Mouse (Mus musculus): ENCODE measurements at regions not wholly inside any gene's neighbourhood (a gene's known extent, or its start where the extent isn't known, plus 50 kb on each side); places are given as distances from the start of the nearest gene placed in this dataset.
A peak's percentile ranks its signal among the peaks of the same experiment; 100 is the strongest.

GRCm38 (mm10) chr12:112416537-112416936, 72.7 kb upstream of the A530016L24Rik start:
- no peak overlapping the region for H3K4me3 ChIP-seq (ENCODE audit: insufficient read depth, low read depth, low read length)
- H3K4me1 ChIP-seq (ENCODE audit: control insufficient read depth, insufficient read depth, insufficient read length, low read length) = peaks cover 5% of the 10 kb centered on the region

DNA sequence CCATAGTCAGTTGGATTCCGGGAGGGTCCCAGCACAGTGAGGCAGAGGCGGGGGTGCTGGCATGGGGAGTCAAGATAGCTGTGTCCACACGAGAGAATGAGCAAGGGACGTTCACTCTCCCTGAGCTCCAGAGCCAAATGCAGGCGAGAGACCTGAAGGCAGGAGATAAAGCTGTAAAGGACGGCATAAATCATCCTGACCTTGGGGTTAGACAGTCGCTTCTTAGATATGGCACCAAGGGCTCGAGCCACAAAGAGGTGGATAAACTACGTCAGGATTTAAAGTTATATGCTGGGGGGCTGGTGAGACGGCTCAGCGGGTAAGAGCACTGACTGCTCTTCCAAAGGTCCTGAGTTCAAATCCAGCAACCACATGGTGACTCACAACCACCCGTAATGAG, 70.6 kb upstream of the A530016L24Rik start:
- Histone ChIP-seq H3K4me3 (ENCODE audit: insufficient read depth, low read depth, low read length) (no peak overlapping the region), H3K4me1 (ENCODE audit: control insufficient read depth, insufficient read depth, insufficient read length, low read length) (peaks cover 2% of the 10 kb centered on the region; the same call in 1 of the 2 replicates), H3K27ac (replicated peaks; ENCODE audit: low read depth, low read length) (no peak overlapping the region)

More at GRCm38 (mm10) chr12:112416537-112416936, 72.7 kb upstream of the A530016L24Rik start:
- peak overlapping the region; percentile 58 for H3K27ac ChIP-seq (replicated peaks; ENCODE audit: low read depth, low read length)

GRCm38 (mm10) chr12:112422177-112422576, 67.1 kb upstream of the A530016L24Rik start:
- Histone ChIP-seq H3K27ac (replicated peaks; ENCODE audit: low read depth, low read length) (no peak overlapping the region), H3K4me3 (ENCODE audit: insufficient read depth, low read depth, low read length) (no peak overlapping the region), H3K4me1 (ENCODE audit: control insufficient read depth, insufficient read depth, insufficient read length, low read length) (no peaks in the 10 kb centered on the region)

DNA sequence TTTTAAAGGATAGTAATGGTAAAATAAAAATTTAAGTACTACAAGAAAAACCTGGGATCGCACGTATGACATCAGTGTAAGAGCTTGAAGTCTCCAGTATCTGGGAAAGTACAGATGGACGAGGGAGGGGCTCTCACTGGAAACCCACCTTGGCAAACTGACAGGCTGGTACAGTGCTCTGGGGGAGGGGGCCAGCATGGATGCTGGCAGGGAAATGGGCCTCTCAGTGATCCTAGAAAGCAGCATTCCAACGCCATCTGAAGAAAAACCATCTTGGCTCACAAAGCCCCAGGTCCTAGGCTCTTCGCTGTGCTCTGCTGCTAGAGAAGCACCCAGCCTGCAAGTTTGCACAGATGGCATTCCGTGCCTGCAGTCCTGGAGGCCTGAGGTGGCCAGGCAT, 65.1 kb upstream of the A530016L24Rik start:
- no peak overlapping the region for H3K4me3 ChIP-seq (ENCODE audit: insufficient read depth, low read depth, low read length)
- no peaks in the 10 kb centered on the region for H3K4me1 ChIP-seq (ENCODE audit: control insufficient read depth, insufficient read depth, insufficient read length, low read length)
- H3K27ac ChIP-seq (replicated peaks; ENCODE audit: low read depth, low read length) = no peak overlapping the region

DNA sequence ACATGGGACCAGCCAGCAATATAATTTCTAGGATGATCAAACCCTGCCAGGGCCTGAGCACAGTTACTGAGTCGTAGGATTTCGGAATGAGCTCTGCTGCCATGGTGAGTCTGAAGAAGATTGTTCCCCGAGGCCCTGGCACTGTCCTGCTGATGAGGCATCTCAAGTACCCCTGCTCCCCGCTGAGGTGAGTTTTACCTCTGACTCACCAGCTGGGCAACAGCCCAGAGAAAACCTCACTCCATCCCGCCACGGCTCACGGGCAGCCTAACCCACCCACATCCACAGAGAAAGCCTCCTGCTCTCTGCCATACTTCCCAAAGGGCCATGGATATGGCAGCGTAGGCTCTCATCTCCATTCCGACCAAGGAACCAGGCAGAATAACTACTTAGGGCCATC, 62.6 kb upstream of the A530016L24Rik start:
- H3K27ac ChIP-seq (replicated peaks; ENCODE audit: low read depth, low read length) = no peak overlapping the region
- no peaks in the 10 kb centered on the region for H3K4me1 ChIP-seq (ENCODE audit: control insufficient read depth, insufficient read depth, insufficient read length, low read length)
- H3K4me3 ChIP-seq (ENCODE audit: insufficient read depth, low read depth, low read length) = no peak overlapping the region

DNA sequence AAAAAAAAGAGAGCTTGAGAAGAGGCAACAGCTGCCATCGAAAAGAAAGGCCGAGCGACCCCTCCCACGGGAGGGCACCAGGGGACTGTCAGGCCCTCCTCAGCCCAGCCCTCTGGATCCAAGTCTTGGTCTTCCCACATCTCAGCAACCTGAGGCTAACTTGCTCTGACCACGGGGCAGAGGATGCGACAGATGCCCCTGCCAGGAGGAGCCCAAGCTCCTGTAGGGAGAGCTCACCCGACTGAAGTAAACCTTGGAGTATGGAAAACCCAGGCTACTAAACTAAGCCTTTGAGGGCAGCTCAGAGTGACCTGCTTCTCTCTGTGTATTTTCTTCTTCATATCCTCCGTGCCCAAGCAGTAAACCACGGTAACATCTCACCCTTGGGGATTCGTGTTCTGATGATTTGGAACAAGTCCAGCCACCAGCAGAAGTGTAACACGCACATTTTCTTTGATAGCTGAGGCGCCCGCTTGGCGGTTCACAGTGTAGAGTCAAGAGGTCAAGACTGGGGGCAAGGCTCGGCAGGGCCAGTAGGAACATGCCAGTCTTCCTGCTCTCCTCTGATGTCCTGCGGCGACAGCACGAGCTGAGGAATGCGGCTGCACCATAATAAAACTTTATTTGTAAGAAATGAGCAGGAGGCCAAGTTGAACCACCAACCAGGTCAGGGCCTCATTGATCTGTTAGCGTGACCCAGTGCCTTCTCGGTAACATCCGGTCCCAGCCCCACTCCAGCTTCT, 59.0 kb upstream of the A530016L24Rik start:
- H3K4me3 ChIP-seq (ENCODE audit: insufficient read depth, low read depth, low read length) = no peak overlapping the region
- no peak overlapping the region for H3K27ac ChIP-seq (replicated peaks; ENCODE audit: low read depth, low read length)
- H3K4me1 ChIP-seq (ENCODE audit: control insufficient read depth, insufficient read depth, insufficient read length, low read length) = no peaks in the 10 kb centered on the region

GRCm38 (mm10) chr12:112433315-112433714, 55.9 kb upstream of the A530016L24Rik start:
- no peak overlapping the region for H3K27ac ChIP-seq (replicated peaks; ENCODE audit: low read depth, low read length)
- no peak overlapping the region for H3K4me3 ChIP-seq (ENCODE audit: insufficient read depth, low read depth, low read length)
- H3K4me1 ChIP-seq (ENCODE audit: control insufficient read depth, insufficient read depth, insufficient read length, low read length) = no peaks in the 10 kb centered on the region

- H3K4me1 ChIP-seq (ENCODE audit: control insufficient read depth, insufficient read depth, insufficient read length, low read length) = no peaks in the 10 kb centered on the region
- H3K4me3 ChIP-seq (ENCODE audit: insufficient read depth, low read depth, low read length) = no peak overlapping the region
- no peak overlapping the region for H3K27ac ChIP-seq (replicated peaks; ENCODE audit: low read depth, low read length)
Observed at GRCm38 (mm10) chr12:112434673-112435294, 54.5 kb upstream of the A530016L24Rik start.

DNA sequence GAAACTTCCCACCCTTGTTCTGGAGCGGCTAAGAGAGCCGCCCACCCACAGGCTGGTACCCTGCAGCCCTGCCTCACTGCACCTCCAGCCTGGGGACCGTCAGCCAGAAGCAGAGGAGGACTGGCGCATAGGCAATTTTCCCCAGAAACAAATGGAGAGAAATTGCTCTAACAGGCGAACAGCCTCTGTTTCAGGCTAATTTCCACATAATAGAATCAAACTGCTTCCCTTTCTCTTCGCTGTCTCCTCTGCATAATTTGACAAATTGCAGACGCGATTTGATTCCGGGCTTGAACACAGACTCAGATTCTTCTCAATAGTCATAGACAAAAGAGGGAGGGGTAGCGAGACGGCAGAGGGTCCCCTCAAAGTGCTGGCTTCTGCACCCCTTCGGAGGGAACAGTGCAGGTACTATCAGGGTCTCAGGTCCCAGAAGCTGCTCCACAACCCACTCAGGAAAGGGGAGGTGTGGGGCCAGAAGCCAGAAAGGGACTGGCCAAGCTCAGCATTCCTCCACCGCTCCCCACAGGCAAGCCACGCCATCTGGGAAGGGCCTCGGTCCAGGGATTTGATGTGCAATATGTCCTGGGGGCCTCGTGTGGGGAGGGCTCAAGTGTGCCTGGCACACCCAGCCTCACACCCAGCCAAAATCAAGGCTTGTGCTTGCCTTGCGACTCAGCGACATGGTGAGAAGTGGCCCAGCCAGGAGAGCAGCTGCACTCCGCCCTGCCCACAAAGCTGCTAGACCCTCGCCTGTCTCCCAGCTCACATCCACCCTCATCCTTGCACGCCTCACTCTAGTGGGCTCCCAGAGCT, 53.7 kb upstream of the A530016L24Rik start:
- no peak overlapping the region for H3K27ac ChIP-seq (replicated peaks; ENCODE audit: low read depth, low read length)
- no peaks in the 10 kb centered on the region for H3K4me1 ChIP-seq (ENCODE audit: control insufficient read depth, insufficient read depth, insufficient read length, low read length)
- no peak overlapping the region for H3K4me3 ChIP-seq (ENCODE audit: insufficient read depth, low read depth, low read length)

GRCm38 (mm10) chr12:112437046-112437445, 52.2 kb upstream of the A530016L24Rik start:
- H3K4me1 ChIP-seq (ENCODE audit: control insufficient read depth, insufficient read depth, insufficient read length, low read length) = no peaks in the 10 kb centered on the region
- no peak overlapping the region for H3K27ac ChIP-seq (replicated peaks; ENCODE audit: low read depth, low read length)
- H3K4me3 ChIP-seq (ENCODE audit: insufficient read depth, low read depth, low read length) = no peak overlapping the region

GRCm38 (mm10) chr12:112438206-112438605, 51.0 kb upstream of the A530016L24Rik start:
- Histone ChIP-seq H3K4me1 (ENCODE audit: control insufficient read depth, insufficient read depth, insufficient read length, low read length) (no peaks in the 10 kb centered on the region), H3K4me3 (ENCODE audit: insufficient read depth, low read depth, low read length) (no peak overlapping the region), H3K27ac (replicated peaks; ENCODE audit: low read depth, low read length) (no peak overlapping the region)
